Mouse (Mus musculus): ENCODE results near the gene Mepe. TPM values are rescaled to one million over a fixed set of nuclear protein-coding genes. Genes with fewer than 3 reads are reported as not detected.
A peak's percentile ranks its signal among the peaks of the same experiment; 100 is the strongest.

Mepe gene
- polyA plus RNA-seq (2014; fragmentation: Nextera tagmentation; extraction: Ambion mirVana): not detected in 2 replicates

DNA sequence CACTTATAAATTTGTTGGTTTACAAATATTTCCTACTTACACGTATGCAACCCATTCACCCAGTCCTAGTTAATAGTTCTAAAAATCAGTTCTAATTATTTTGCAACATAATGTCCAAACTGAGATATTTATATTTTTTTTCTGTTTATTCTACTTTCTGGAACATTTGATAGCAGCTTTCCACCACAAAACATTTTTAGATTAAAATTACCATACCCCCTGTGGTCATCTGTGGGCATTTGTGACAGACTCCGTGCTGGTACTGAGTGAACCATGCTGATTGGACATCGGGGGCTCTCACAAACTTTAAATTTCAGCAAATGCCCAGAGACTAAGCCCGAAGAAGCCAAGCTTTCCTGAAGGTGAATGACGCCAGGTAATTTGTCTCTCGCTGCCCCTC lies at the start of gene Mepe:
TSS of gene Mepe (plus strand) at position 301 of the 400 bp plus-strand sequence.
- H3K4me3 ChIP-seq (ENCODE audit: low read depth, low read length): no peak within 1 kb of the TSS
- DNase-seq (ENCODE audit: low spot score) (no peak), ATAC-seq (ENCODE audit: insufficient number of reproducible peaks, low FRiP score, low TSS enrichment, low read depth) (no peak)
- H3K36me3 ChIP-seq (ENCODE audit: control insufficient read depth, insufficient read depth, low read length): no peaks in the 10 kb centered on the region
- H3K9me3 ChIP-seq (ENCODE audit: control insufficient read depth, low read length): no peaks in the 10 kb centered on the region
- H3K4me2 ChIP-seq (ENCODE audit: low read depth, severe bottlenecking): no peak within 1 kb of the TSS
- WGBS: 91% methylated on average over 6 of the region's 6 CpGs
- H3K4me1 ChIP-seq (ENCODE audit: control insufficient read depth, insufficient read depth, low read length): no peaks in the 10 kb centered on the region
- H3K27ac ChIP-seq (replicated peaks; ENCODE audit: low read depth, low read length): no peak within 1 kb of the TSS
- H3K27me3 ChIP-seq (ENCODE audit: control insufficient read depth, insufficient read depth, low read length): no peaks in the 10 kb centered on the region
- H3K9ac ChIP-seq (ENCODE audit: low read length): no peak within 1 kb of the TSS

DNA sequence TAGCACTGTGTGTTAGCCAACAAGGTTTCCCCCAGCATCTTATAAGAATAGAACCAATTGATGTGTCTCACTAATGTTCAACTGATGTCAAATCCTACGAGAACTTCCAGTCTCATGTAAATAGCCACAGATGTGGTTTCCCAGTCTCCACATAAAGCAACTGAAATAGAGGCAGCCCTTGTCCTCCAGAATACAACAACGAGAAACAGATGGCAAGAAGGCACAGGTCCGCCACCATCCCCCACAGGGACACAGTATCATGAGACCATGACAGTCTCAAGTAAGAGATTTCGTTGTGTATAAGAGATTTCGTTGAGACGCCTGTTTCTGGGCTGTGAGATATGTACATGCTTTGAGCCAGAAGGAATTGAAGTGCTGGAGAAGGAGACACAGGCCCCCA lies 30.9 kb upstream of the Mepe start:
- Histone ChIP-seq H3K9me3 (ENCODE audit: control insufficient read depth, low read length) (no peaks in the 10 kb centered on the region), H3K4me3 (ENCODE audit: low read depth, low read length) (no peak overlapping the region), H3K36me3 (ENCODE audit: control insufficient read depth, insufficient read depth, low read length) (no peaks in the 10 kb centered on the region), H3K9ac (ENCODE audit: low read length) (no peak overlapping the region), H3K4me2 (ENCODE audit: low read depth, severe bottlenecking) (no peak overlapping the region), H3K27ac (replicated peaks; ENCODE audit: low read depth, low read length) (no peak overlapping the region), H3K27me3 (ENCODE audit: control insufficient read depth, insufficient read depth, low read length) (no peaks in the 10 kb centered on the region), H3K4me1 (ENCODE audit: control insufficient read depth, insufficient read depth, low read length) (no peaks in the 10 kb centered on the region)
- no peak for ATAC-seq (ENCODE audit: insufficient number of reproducible peaks, low FRiP score, low TSS enrichment, low read depth)
- 53% methylated on average over 6 of the region's 6 CpGs for WGBS
- peak; percentile 31 for DNase-seq (ENCODE audit: low spot score)

DNA sequence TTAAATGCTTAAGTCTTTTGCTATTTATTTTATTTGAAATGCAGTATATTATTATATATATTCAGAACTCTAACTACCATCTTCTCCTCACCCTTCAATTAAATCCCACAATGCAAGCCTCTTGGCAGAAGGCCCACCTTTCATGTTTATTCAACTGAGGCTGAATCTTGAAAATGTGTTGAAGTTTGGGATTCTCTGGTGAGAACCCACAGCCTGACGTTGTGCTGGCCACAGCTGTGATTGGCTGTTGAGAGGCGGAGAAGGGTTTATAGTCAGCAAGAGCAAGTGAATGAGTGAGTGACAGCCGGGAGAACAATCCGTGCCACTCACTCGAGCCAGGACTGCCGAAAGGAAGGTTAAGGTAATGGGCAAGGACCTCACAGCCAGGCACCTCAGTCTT lies 26.1 kb upstream of the Mepe start, which contains the start of gene Ibsp:
TSS of gene Ibsp (plus strand) at position 178 of the 400 bp plus-strand sequence.
- no peak within 1 kb of the TSS for H3K9ac ChIP-seq (ENCODE audit: low read length)
- no peaks in the 10 kb centered on the region for H3K36me3 ChIP-seq (ENCODE audit: control insufficient read depth, insufficient read depth, low read length)
- H3K4me3 ChIP-seq (ENCODE audit: low read depth, low read length): no peak within 1 kb of the TSS
- H3K27me3 ChIP-seq (ENCODE audit: control insufficient read depth, insufficient read depth, low read length): no peaks in the 10 kb centered on the region
- H3K4me1 ChIP-seq (ENCODE audit: control insufficient read depth, insufficient read depth, low read length): no peaks in the 10 kb centered on the region
- no peak within 1 kb of the TSS for H3K27ac ChIP-seq (replicated peaks; ENCODE audit: low read depth, low read length)
- ATAC-seq (ENCODE audit: insufficient number of reproducible peaks, low FRiP score, low TSS enrichment, low read depth) (no peak), DNase-seq (ENCODE audit: low spot score) (no peak)
- WGBS: 74% methylated on average over 6 of the region's 6 CpGs
- no peak within 1 kb of the TSS for H3K4me2 ChIP-seq (ENCODE audit: low read depth, severe bottlenecking)
- no peaks in the 10 kb centered on the region for H3K9me3 ChIP-seq (ENCODE audit: control insufficient read depth, low read length)

DNA sequence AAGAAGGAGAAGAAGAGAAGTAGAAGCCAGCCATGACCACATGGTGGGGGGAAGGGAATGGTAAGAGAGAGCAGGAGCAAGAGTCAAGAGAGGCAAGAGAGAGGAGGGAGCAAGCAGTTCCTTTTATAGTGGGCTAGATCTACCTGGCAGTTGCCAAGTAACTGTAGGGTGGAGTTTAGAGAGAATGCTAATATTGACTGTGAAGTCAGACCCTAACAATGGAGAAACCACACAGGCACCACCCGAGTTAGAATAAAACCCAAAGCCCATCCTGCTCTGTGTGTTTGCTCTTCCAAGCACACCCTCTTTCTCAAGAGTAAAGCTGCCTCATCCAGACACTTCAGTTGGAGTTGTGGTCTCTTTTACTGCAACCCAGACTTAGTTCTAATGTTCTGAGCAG lies 11.1 kb upstream of the Mepe start:
- Histone ChIP-seq H3K27me3 (ENCODE audit: control insufficient read depth, insufficient read depth, low read length) (no peaks in the 10 kb centered on the region), H3K4me1 (ENCODE audit: control insufficient read depth, insufficient read depth, low read length) (no peaks in the 10 kb centered on the region), H3K4me3 (ENCODE audit: low read depth, low read length) (no peak overlapping the region), H3K4me2 (ENCODE audit: low read depth, severe bottlenecking) (no peak overlapping the region), H3K9me3 (ENCODE audit: control insufficient read depth, low read length) (no peaks in the 10 kb centered on the region), H3K27ac (replicated peaks; ENCODE audit: low read depth, low read length) (no peak overlapping the region), H3K9ac (ENCODE audit: low read length) (no peak overlapping the region), H3K36me3 (ENCODE audit: control insufficient read depth, insufficient read depth, low read length) (no peaks in the 10 kb centered on the region)
- 85% methylated on average over 1 of the region's 1 CpGs for WGBS
- ATAC-seq (ENCODE audit: insufficient number of reproducible peaks, low FRiP score, low TSS enrichment, low read depth) (no peak), DNase-seq (ENCODE audit: low spot score) (no peak)

- no peak overlapping the region for H3K4me2 ChIP-seq (ENCODE audit: low read depth, severe bottlenecking)
- DNase-seq (ENCODE audit: low spot score) (no peak), ATAC-seq (ENCODE audit: insufficient number of reproducible peaks, low FRiP score, low TSS enrichment, low read depth) (no peak)
- no peaks in the 10 kb centered on the region for H3K4me1 ChIP-seq (ENCODE audit: control insufficient read depth, insufficient read depth, low read length)
- no peak overlapping the region for H3K9ac ChIP-seq (ENCODE audit: low read length)
- no peaks in the 10 kb centered on the region for H3K36me3 ChIP-seq (ENCODE audit: control insufficient read depth, insufficient read depth, low read length)
- no peaks in the 10 kb centered on the region for H3K27me3 ChIP-seq (ENCODE audit: control insufficient read depth, insufficient read depth, low read length)
- H3K4me3 ChIP-seq (ENCODE audit: low read depth, low read length): no peak overlapping the region
- WGBS: 81% methylated on average over 4 of the region's 4 CpGs
- no peak overlapping the region for H3K27ac ChIP-seq (replicated peaks; ENCODE audit: low read depth, low read length)
- H3K9me3 ChIP-seq (ENCODE audit: control insufficient read depth, low read length): no peaks in the 10 kb centered on the region
Measured at GRCm38 (mm10) chr5:104326884-104327283, 1.8 kb downstream of the Mepe start.

DNA sequence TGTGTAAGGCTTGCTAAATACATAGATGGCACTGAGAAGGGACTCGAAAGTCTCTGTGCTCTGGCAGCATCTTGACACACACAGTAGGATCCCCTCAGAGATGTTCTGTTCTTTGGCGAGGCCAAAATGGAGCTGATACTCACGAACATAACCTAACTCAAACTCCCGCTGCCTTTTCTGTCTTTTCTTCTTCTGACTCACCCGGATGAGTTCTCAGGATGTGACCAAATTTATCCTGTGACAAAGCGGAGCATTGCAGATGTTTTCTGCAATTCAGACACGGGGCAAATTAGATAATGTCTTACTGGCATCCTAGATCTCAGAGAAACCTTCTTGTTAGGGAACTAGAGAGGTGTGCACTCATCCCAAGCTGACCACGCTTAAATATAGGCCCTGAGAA lies 2.3 kb downstream of the Mepe start:
- Histone ChIP-seq H3K9me3 (ENCODE audit: control insufficient read depth, low read length) (no peaks in the 10 kb centered on the region), H3K9ac (ENCODE audit: low read length) (no peak overlapping the region), H3K4me3 (ENCODE audit: low read depth, low read length) (no peak overlapping the region), H3K27ac (replicated peaks; ENCODE audit: low read depth, low read length) (no peak overlapping the region), H3K27me3 (ENCODE audit: control insufficient read depth, insufficient read depth, low read length) (no peaks in the 10 kb centered on the region), H3K4me2 (ENCODE audit: low read depth, severe bottlenecking) (no peak overlapping the region), H3K4me1 (ENCODE audit: control insufficient read depth, insufficient read depth, low read length) (no peaks in the 10 kb centered on the region), H3K36me3 (ENCODE audit: control insufficient read depth, insufficient read depth, low read length) (no peaks in the 10 kb centered on the region)
- no peak for DNase-seq (ENCODE audit: low spot score)
- 85% methylated on average over 8 of the region's 8 CpGs for WGBS
- no peak for ATAC-seq (ENCODE audit: insufficient number of reproducible peaks, low FRiP score, low TSS enrichment, low read depth)

- no peaks in the 10 kb centered on the region for H3K9me3 ChIP-seq (ENCODE audit: control insufficient read depth, low read length)
- H3K4me3 ChIP-seq (ENCODE audit: low read depth, low read length): no peak overlapping the region
- H3K4me1 ChIP-seq (ENCODE audit: control insufficient read depth, insufficient read depth, low read length): no peaks in the 10 kb centered on the region
- H3K27ac ChIP-seq (replicated peaks; ENCODE audit: low read depth, low read length): no peak overlapping the region
- H3K9ac ChIP-seq (ENCODE audit: low read length): no peak overlapping the region
- DNase-seq (ENCODE audit: low spot score): no peak
- H3K27me3 ChIP-seq (ENCODE audit: control insufficient read depth, insufficient read depth, low read length): no peaks in the 10 kb centered on the region
- no peaks in the 10 kb centered on the region for H3K36me3 ChIP-seq (ENCODE audit: control insufficient read depth, insufficient read depth, low read length)
- no peak for ATAC-seq (ENCODE audit: insufficient number of reproducible peaks, low FRiP score, low TSS enrichment, low read depth)
- H3K4me2 ChIP-seq (ENCODE audit: low read depth, severe bottlenecking): no peak overlapping the region
Measured at GRCm38 (mm10) chr5:104327876-104328275, 2.7 kb downstream of the Mepe start.

- 82% methylated on average over 4 of the region's 4 CpGs for WGBS
- no peak for ATAC-seq (ENCODE audit: insufficient number of reproducible peaks, low FRiP score, low TSS enrichment, low read depth)
Measured at GRCm38 (mm10) chr5:104328317-104328850, 3.3 kb downstream of the Mepe start.

DNA sequence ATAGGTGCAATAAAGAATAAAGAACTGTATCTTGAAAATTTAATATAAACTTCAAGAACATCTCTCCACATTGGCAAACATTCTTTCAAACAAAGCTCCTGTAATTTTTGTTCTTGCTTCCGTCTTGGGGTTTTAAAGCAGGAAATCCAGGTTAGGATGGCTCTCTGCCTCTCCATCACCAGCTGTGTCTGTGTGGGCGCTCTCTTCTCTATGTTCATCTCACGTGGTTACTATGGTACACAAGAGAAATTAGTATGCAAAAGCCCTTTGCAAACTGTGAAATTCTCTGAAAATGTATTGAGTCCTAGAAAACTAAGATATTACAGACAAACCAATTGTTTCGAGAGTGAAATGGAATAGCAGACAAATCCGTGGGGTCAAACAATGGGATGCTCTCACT lies 4.3 kb downstream of the Mepe start:
- Histone ChIP-seq H3K36me3 (ENCODE audit: control insufficient read depth, insufficient read depth, low read length) (no peaks in the 10 kb centered on the region), H3K4me2 (ENCODE audit: low read depth, severe bottlenecking) (no peak overlapping the region), H3K4me1 (ENCODE audit: control insufficient read depth, insufficient read depth, low read length) (no peaks in the 10 kb centered on the region), H3K4me3 (ENCODE audit: low read depth, low read length) (no peak overlapping the region), H3K9ac (ENCODE audit: low read length) (no peak overlapping the region), H3K27ac (replicated peaks; ENCODE audit: low read depth, low read length) (no peak overlapping the region), H3K9me3 (ENCODE audit: control insufficient read depth, low read length) (no peaks in the 10 kb centered on the region), H3K27me3 (ENCODE audit: control insufficient read depth, insufficient read depth, low read length) (no peaks in the 10 kb centered on the region)
- WGBS: 88% methylated on average over 5 of the region's 5 CpGs
- DNase-seq (ENCODE audit: low spot score) (no peak), ATAC-seq (ENCODE audit: insufficient number of reproducible peaks, low FRiP score, low TSS enrichment, low read depth) (no peak)

More at GRCm38 (mm10) chr5:104328317-104328850, 3.3 kb downstream of the Mepe start:
- H3K36me3 ChIP-seq (ENCODE audit: control insufficient read depth, insufficient read depth, low read length): no peaks in the 10 kb centered on the region
- no peak for DNase-seq (ENCODE audit: low spot score)
- H3K27ac ChIP-seq (replicated peaks; ENCODE audit: low read depth, low read length): no peak overlapping the region
- no peaks in the 10 kb centered on the region for H3K9me3 ChIP-seq (ENCODE audit: control insufficient read depth, low read length)
- no peak overlapping the region for H3K9ac ChIP-seq (ENCODE audit: low read length)
- H3K4me3 ChIP-seq (ENCODE audit: low read depth, low read length): no peak overlapping the region
- H3K27me3 ChIP-seq (ENCODE audit: control insufficient read depth, insufficient read depth, low read length): no peaks in the 10 kb centered on the region
- no peaks in the 10 kb centered on the region for H3K4me1 ChIP-seq (ENCODE audit: control insufficient read depth, insufficient read depth, low read length)
- H3K4me2 ChIP-seq (ENCODE audit: low read depth, severe bottlenecking): no peak overlapping the region
